Comparison of ENCODE assay signal across 16 mouse cellular contexts in the genomic region with DNA sequence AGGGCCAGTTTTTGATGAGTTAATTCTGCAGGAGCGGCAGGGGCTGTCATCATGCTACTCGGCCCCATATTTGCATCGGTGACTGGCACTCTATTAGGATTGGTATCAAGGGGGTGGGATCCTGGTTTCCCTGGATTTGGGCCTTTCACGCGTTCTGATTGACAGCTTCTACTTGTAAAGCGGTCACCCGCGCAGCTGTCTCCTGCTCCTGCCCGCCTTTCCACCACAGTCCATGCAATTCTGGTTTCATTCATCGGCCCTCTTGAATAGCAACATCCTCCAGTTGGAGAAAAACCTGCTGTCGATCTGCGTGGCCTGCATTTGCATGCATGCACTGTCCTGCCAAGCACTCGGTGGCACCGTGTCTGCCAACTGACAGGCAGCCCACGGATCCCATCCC.
A peak's percentile ranks its signal among the peaks of the same experiment; 100 is the strongest.
DNase-seq lines count a peak whose midpoint lies in the region; ATAC-seq lines count a peak whose summit lies in the region.
"Had no signal": no experiment of that assay in that cellular context is flagged by ENCODE, and none has a peak within 500 bp of the region (broad histone marks: within the 10 kb centered on the region; RNA-seq: fewer than 3 reads in every experiment).

No protein-coding gene starts in this region.

- ATAC-seq in forebrain, embryonic 12.5 days (ENCODE audit: low FRiP score), result peak; percentile 97
- ATAC-seq in hindbrain, embryonic 13.5 days (ENCODE audit: low FRiP score), result peak; percentile 87
- ATAC-seq in midbrain, embryonic 16.5 days, result peak; percentile 83
- ATAC-seq in heart, embryonic 11.5 days (replicated peaks; ENCODE audit: insufficient number of reproducible peaks, low FRiP score, low TSS enrichment), result no peak
- no peak for ATAC-seq in erythroid progenitor cell, adult 5-6 weeks (replicated peaks; ENCODE audit: low FRiP score, poor library complexity, severe bottlenecking)
- ATAC-seq: intestine, embryonic 15.5 days; liver, embryonic 12.5 days; Patski had no signal

- peaks cover 12% of the 10 kb centered on the region for H3K4me1 ChIP-seq in forebrain, embryonic 12.5 days
- H3K4me1 ChIP-seq in hindbrain, embryonic 13.5 days (replicated peaks), result peaks cover 9% of the 10 kb centered on the region
- H3K4me1 ChIP-seq in midbrain, embryonic 16.5 days (ENCODE audit: control insufficient read depth, insufficient read depth, low read length), result peaks cover 4% of the 10 kb centered on the region; the same call in 1 of the 2 replicates
- H3K4me1 ChIP-seq in heart, embryonic 11.5 days (ENCODE audit: control insufficient read depth, insufficient read depth, low read length), result no peaks in the 10 kb centered on the region
- H3K4me1 ChIP-seq: intestine, embryonic 15.5 days; liver, embryonic 12.5 days had no signal

- H3K9ac ChIP-seq in forebrain, embryonic 12.5 days, result no peak overlapping the region
- H3K9ac ChIP-seq in hindbrain, embryonic 13.5 days, result no peak overlapping the region; the same call in 1 of the 2 replicates
- no peak overlapping the region for H3K9ac ChIP-seq in midbrain, embryonic 16.5 days (ENCODE audit: low read depth, low read length)
- no peak overlapping the region for H3K9ac ChIP-seq in heart, embryonic 11.5 days (ENCODE audit: low read depth, low read length)
- H3K9ac ChIP-seq: intestine, embryonic 15.5 days; liver, embryonic 12.5 days had no signal

- H3K4me3 ChIP-seq in forebrain, embryonic 12.5 days (replicated peaks), result no peak overlapping the region
- no peak overlapping the region for H3K4me3 ChIP-seq in hindbrain, embryonic 13.5 days
- H3K4me3 ChIP-seq in midbrain, embryonic 16.5 days (ENCODE audit: low read depth, low read length), result no peak overlapping the region; the same call in 1 of the 2 replicates
- H3K4me3 ChIP-seq in heart, embryonic 11.5 days (ENCODE audit: low read depth, low read length), result no peak overlapping the region
- H3K4me3 ChIP-seq: erythroblast, embryonic 14.5 days; intestine, embryonic 15.5 days; liver, embryonic 12.5 days had no signal

- DNase-seq in right cerebral cortex, postnatal 10 days (ENCODE audit: low spot score in 2 of 2), result peak; percentile 35 to 50
- DNase-seq in right cerebral cortex, postnatal 25 days, result no peak
- DNase-seq: cerebellum, postnatal 36 days; gastrocnemius, postnatal 25 days; kidney, postnatal 10 days; lung, postnatal 14 days; thymus, adult 18-20 months had no signal

- peak overlapping the region; percentile 79 for H3K27ac ChIP-seq in forebrain, embryonic 12.5 days
- H3K27ac ChIP-seq in hindbrain, embryonic 13.5 days, result 0 out of 2 replicates have a peak overlapping the region, but pooled peaks have one; percentile 48
- 0 out of 2 replicates have a peak overlapping the region, but pooled peaks have one; percentile 24 for H3K27ac ChIP-seq in midbrain, embryonic 16.5 days (ENCODE audit: low read length)
- H3K27ac ChIP-seq in heart, embryonic 11.5 days (ENCODE audit: low read depth, low read length), result no peak overlapping the region
- H3K27ac ChIP-seq: intestine, embryonic 15.5 days; liver, embryonic 12.5 days had no signal

- 24% methylated on average over 15 of the region's 15 CpGs for WGBS in forebrain, embryonic 12.5 days
- 25% methylated on average over 15 of the region's 15 CpGs for WGBS in hindbrain, embryonic 13.5 days
- 17% methylated on average over 15 of the region's 15 CpGs for WGBS in midbrain, embryonic 16.5 days
- WGBS in heart, embryonic 11.5 days (ENCODE audit: insufficient replicate concordance), result 71% methylated on average over 15 of the region's 15 CpGs

- peak overlapping the region; percentile 21; the same call in 1 of the 2 replicates for H3K4me2 ChIP-seq in forebrain, embryonic 12.5 days
- peak overlapping the region; percentile 33 for H3K4me2 ChIP-seq in hindbrain, embryonic 13.5 days
- peak overlapping the region; percentile 38 for H3K4me2 ChIP-seq in midbrain, embryonic 16.5 days (ENCODE audit: low read length)
- H3K4me2 ChIP-seq in heart, embryonic 11.5 days, result no peak overlapping the region
- H3K4me2 ChIP-seq: intestine, embryonic 15.5 days; liver, embryonic 12.5 days had no signal

- no peaks in the 10 kb centered on the region for H3K36me3 ChIP-seq in forebrain, embryonic 12.5 days (replicated peaks)
- no peaks in the 10 kb centered on the region for H3K36me3 ChIP-seq in hindbrain, embryonic 13.5 days
- H3K36me3 ChIP-seq in midbrain, embryonic 16.5 days (ENCODE audit: control insufficient read depth, insufficient read depth, low read length), result no peaks in the 10 kb centered on the region
- no peaks in the 10 kb centered on the region for H3K36me3 ChIP-seq in heart, embryonic 11.5 days (ENCODE audit: control insufficient read depth, insufficient read depth, low read length)
- H3K36me3 ChIP-seq: intestine, embryonic 15.5 days; liver, embryonic 12.5 days had no signal

- peaks cover 8% of the 10 kb centered on the region; the same call in 1 of the 2 replicates for H3K27me3 ChIP-seq in forebrain, embryonic 12.5 days
- H3K27me3 ChIP-seq in hindbrain, embryonic 13.5 days, result peaks cover 24% of the 10 kb centered on the region
- peaks cover 13% of the 10 kb centered on the region for H3K27me3 ChIP-seq in midbrain, embryonic 16.5 days (ENCODE audit: control insufficient read depth, insufficient read depth, low read depth, low read length)
- no peaks in the 10 kb centered on the region for H3K27me3 ChIP-seq in heart, embryonic 11.5 days (ENCODE audit: control insufficient read depth, insufficient read depth, low read length)
- H3K27me3 ChIP-seq: intestine, embryonic 15.5 days; liver, embryonic 12.5 days; Patski had no signal

- H3K9me3 ChIP-seq in forebrain, embryonic 12.5 days, result no peaks in the 10 kb centered on the region
- no peaks in the 10 kb centered on the region for H3K9me3 ChIP-seq in hindbrain, embryonic 13.5 days
- no peaks in the 10 kb centered on the region for H3K9me3 ChIP-seq in midbrain, embryonic 16.5 days (replicated peaks; ENCODE audit: control insufficient read depth, low read length, poor library complexity, severe bottlenecking)
- H3K9me3 ChIP-seq in heart, embryonic 11.5 days (replicated peaks; ENCODE audit: control insufficient read depth, low read length), result no peaks in the 10 kb centered on the region
- H3K9me3 ChIP-seq: intestine, embryonic 15.5 days; liver, embryonic 12.5 days had no signal

Comparison
In these comparisons a context has a peak if more than half of its experiments do, and no peak if none do; other contexts are left out.
1. ATAC-seq: peak in forebrain, embryonic 12.5 days (single experiment), hindbrain, embryonic 13.5 days (single experiment) and midbrain, embryonic 16.5 days (single experiment); none in heart, embryonic 11.5 days (single experiment) and erythroid progenitor cell, adult 5-6 weeks (single experiment).